Mouse (Mus musculus): ENCODE measurements around the gene 4930415O20Rik.

DNA sequence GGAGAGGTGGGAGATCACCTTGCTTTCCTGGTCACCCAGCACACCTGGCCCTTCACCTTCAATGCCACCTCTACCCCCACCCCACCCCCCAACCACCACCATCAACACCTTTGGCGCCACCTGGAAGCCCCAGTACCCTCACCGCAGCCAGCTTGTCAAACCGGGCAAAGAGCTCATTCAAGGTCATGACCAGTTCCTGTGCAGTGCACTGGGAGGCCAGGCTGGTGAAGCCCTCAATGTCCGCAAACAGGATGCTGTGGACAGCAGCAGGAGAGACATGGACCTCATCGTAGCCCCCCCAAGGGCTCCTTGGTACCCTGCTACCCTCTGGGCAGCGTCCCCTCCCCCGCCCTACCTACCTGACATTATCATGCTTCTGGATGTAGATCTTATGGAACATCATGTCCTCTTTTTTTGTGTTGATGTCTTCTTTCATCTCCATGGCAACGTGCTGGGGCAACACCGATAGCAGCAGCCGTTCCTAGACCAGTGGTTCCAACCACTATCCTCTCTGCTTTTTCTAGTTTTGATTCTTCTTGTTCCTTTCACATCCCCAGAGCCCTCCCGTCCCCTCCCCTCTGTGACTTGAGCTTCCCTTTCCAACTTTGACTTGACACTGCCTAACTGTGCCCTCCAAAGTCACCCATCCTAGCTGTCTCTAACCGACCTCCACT, 29.4 kb downstream of the 4930415O20Rik start:
- no peak for TF ChIP-seq GATA1 (IDR thresholded peaks at IDR 0.05; ENCODE audit: borderline replicate concordance, low read length)
- no peak for TF ChIP-seq FLI1 (IDR thresholded peaks at IDR 0.05; ENCODE audit: low read length)
